Mouse (Mus musculus) adrenal gland (tissue): ENCODE results near the gene Gm8947.
"Not testable (repeated sequence)": the region's sequence is repeated elsewhere in the genome, so short reads cannot be mapped to it uniquely, and the experiment has no call there.

ENCODE experiments used
- intact Hi-C: fragments of 180-260 bp; cut with DNase I; formaldehyde crosslinking; loops from one replicate; pipeline ENCODE4 v1.15.1; 2025

The Gm8947 gene

GRCm38 (mm10) chr1:151180167-151180566 lies 12.0 kb upstream of the Gm8947 start:
- intact Hi-C loops = no loop called here

DNA sequence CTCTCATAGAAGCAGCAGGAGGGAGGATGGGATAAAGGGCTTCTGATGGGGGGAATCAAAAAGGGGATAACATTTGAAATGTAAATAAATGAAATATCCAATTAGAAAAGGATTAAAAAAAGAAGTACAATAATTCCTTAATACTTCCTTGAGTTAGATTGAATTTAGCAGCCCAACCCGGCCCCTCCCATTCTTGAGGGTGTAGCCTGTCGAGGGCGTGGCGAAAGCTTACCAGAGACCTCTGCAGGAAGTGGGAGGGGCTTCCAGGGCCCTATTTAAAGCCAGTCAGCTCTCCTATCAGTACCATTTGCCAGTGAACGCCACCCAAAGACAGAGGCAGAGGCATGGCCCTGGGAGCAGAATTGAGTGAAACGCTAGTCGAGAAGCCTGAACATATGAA lies 9.9 kb upstream of the Gm8947 start, which contains the start of gene Gm47985:
Gene Gm47985 (plus strand): TSS at position 272 of the 400 bp plus-strand sequence.
- intact Hi-C loops = not testable (repeated sequence)

DNA sequence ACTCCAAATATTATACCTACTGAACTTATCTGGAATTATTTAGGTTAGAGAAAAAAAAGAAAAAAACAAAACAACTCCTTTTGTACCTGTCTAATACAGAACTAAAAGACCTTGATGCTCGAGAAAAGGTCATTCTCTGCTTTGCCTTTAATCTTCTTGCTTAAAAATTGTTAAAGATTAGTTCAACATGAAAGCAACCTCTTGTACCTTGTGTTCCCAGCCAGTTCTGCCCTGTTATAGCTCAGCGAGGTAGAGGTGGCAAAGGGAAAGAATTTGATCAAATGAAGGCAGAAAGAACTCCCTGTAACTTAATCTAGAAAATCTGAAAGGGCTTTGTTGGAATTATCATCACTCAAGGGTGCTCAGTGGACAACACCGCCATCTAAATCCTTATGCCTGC lies 6.0 kb upstream of the Gm8947 start:
- intact Hi-C loops = not testable (repeated sequence)

DNA sequence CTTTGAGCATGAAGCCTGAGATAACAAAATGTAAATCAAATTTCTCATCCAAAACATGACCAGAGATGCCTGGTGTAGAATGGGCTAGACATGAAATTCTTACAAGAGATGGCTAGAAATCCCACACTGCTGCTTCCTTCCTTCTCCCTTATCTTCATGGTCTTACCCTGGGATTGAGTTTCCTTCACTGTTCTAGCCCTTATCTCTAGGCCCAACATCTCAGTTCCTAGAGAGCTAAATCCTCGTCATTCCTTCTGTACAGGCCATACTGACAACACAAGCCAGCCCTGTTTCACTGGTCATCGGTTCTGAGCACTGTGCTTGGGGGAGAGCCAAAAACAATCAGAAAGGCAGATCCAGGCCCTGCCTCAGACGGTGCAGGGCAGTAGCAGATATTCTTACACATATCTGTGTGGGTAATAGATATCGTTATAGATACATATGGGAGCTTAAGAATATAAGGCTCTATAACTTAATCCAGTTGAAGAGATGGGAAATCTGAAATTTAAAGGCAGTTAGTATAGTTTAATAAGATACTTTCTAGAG lies 5.2 kb upstream of the Gm8947 start:
- intact Hi-C loops = not testable (repeated sequence)

DNA sequence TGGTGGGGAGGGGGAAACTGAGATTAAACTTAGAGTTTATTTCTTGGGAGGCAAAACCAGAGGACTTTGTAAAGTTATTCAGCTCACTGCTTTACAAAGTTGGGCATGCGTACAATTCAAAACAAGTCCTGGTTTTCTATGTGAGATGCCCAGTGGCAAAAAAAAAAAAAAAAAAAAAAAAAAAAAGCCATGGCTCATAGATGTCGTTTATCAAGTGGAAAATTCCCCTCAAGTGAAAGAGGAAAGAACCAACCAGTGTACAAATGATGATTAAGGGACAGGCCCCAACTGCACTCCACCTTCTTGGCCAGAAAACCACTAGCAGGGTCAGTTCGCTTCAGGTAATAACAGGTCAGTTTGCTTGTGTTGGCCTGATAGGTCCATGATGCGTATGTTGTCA lies 3.7 kb upstream of the Gm8947 start:
- intact Hi-C loops = no loop called here

GRCm38 (mm10) chr1:151192739-151193138 lies 563 bp downstream of the Gm8947 start:
- intact Hi-C loops = not testable (repeated sequence)

- intact Hi-C loops = not testable (repeated sequence)
These were observed 3.8 kb downstream of the Gm8947 start for GRCm38 (mm10) chr1:151195986-151196385.

- intact Hi-C loops = not testable (repeated sequence)
These were observed 4.5 kb downstream of the Gm8947 start for GRCm38 (mm10) chr1:151196690-151197089.

DNA sequence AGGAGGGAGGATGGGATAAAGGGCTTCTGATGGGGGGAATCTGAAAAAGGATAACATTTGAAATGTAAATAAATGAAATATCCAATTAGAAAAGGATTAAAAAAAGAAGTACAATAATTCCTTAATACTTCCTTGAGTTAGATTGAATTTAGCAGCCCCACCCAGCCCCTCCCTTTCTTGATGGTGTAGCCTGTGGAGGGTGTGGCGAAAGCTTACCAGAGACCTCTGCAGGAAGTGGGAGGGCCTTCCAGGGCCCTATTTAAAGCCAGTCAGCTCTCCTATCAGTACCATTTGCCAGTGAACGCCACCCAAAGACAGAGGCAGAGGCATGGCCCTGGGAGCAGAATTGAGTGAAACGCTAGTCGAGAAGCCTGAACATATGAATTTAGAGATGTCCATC lies 5.9 kb downstream of the Gm8947 start, which contains the start of gene Gm47995:
Gene Gm47995 (plus strand): TSS at position 329 of the 400 bp plus-strand sequence.
- intact Hi-C loops = not testable (repeated sequence)

DNA sequence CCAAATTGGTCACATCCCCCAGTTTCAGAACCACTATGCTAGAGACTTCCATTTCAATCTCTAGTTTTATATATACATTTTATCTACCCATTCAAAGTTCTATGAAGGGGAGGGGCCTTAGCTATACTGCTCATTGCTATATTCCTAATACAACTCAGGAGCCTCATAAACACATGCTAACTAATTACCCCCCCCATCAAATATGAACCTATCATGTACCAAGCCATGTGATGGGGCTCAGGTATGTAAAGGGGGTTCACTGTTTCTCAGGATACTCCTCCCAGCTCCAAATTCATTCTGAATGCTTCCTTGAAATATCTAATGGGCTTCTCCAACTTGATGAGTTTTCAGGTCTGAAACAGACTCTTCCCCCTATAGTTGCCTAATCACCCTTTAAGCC lies 8.4 kb downstream of the Gm8947 start:
- intact Hi-C loops = not testable (repeated sequence)

- intact Hi-C loops = not testable (repeated sequence)
These were observed 10.6 kb downstream of the Gm8947 start for GRCm38 (mm10) chr1:151202771-151203170.

- intact Hi-C loops = not testable (repeated sequence)
These were observed 11.6 kb downstream of the Gm8947 start, which contains the start of gene 3110040M04Rik for GRCm38 (mm10) chr1:151203818-151204217. 3110040M04Rik (plus strand) TSS chr1:151204121.

- intact Hi-C loops = not testable (repeated sequence)
These were observed 16.3 kb downstream of the Gm8947 start for GRCm38 (mm10) chr1:151208493-151208892.

DNA sequence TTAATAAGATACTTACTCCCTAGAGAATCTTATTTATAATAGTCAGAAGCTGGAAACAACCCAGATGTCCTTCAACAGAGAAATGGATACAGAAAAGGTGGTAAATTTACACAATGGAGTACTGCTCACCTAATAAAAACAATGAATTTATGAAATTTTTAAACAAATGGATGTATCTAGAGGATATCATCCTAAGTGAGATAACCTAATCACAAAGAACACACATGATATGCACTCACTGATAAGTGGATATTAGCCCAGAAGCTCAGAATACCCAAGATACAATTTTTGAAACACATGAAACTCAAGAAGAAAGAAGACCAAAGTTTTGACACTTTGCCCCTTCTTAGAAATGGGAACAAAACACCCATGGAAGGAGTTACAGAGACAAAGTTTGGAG lies 16.8 kb downstream of the Gm8947 start:
- intact Hi-C loops = not testable (repeated sequence)

GRCm38 (mm10) chr1:151209824-151210355 lies 17.7 kb downstream of the Gm8947 start, which contains the start of gene Gm47996:
Gm47996 (plus strand) TSS chr1:151210131.
- intact Hi-C loops = not testable (repeated sequence)

GRCm38 (mm10) chr1:151211666-151212065 lies 19.5 kb downstream of the Gm8947 start:
- intact Hi-C loops = not testable (repeated sequence)

- intact Hi-C loops = no loop called here
These were observed 22.7 kb downstream of the Gm8947 start for GRCm38 (mm10) chr1:151214862-151215261.

- intact Hi-C loops = no loop called here
These were observed 23.8 kb downstream of the Gm8947 start for GRCm38 (mm10) chr1:151215985-151216384.

DNA sequence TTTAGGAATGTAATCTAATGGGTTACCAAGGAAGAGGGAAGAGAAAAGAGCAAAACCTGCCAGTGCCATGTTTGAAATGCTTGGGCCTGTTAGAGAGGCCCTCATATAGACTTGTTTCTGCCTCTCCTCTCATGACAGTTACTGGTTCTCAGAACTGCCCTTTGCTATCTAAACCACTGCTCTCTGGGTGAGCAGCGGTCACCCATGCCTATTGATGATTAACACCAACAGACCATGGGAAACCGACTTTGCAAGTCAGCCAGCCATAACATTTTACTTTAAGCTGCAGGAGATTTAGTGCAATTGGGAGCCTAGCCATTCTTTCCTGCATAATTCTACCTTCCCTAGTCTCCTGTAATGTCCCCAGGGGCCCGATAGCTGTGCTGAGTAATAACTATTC lies 24.2 kb downstream of the Gm8947 start:
- intact Hi-C loops = no loop called here

- intact Hi-C loops = no loop called here
These were observed 26.9 kb downstream of the Gm8947 start for GRCm38 (mm10) chr1:151219045-151219444.

- intact Hi-C loops = no loop called here
These were observed 27.9 kb downstream of the Gm8947 start for GRCm38 (mm10) chr1:151220098-151220497.

DNA sequence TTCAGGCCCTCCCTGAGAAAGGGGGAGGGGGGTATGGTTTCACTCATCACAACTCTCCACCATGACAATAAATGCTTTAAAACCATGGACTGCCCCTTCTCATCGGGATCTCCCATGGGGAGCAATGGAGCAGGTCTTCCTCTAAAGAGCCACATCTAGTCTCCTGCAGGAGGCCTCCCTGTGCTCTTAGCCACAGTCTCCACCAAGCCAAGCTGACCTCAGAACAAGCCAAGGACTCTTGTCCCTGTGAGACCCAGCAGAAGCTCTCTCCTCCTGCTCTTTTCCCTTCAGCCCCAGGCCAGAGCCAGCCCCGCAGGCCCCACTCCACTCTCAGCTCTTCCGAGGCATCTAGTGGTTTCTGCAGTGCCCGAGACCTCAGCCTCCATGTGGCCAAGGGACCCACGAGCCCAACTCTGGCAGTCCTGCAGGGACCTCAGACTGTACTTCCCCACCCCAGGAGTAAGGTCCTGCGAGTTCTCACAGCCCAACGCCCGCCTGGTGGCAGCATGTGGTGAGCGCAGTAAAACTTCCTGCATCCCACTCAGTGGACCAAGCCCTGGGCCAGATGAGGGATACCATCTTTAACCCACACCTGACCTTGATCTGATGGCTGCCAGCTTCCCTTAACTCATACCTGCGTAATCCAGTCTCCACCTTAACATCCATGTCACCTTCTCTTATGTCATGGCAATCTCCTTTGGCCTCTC lies 30.5 kb downstream of the Gm8947 start:
- intact Hi-C loops = no loop called here
